Mouse (Mus musculus) lung, embryonic 16.5 days (tissue): ENCODE measurements around the gene Fndc3b. TPM values are rescaled to one million over a fixed set of nuclear protein-coding genes. Genes with fewer than 3 reads are reported as not detected.

Experiments
- ATAC-seq: fragments of 200-750 bp; cut with Nextera tagmentation; 2 replicates; pipeline ENCODE4 v1.8.0; 2017; ENCODE audit warnings: low read depth, mild to moderate bottlenecking, moderate library complexity
- H3K27ac ChIP-seq: fragments of 300-500 bp; sonication (generic); 2 replicates; pipeline ENCODE4 v1.5.1; 2014; ENCODE audit warnings: mild to moderate bottlenecking, control low read depth, low read length
- H3K27me3 ChIP-seq: fragments of 300-500 bp; sonication (generic); 2 replicates; pipeline ENCODE4 v1.6.1; 2014; ENCODE audit warnings: low read depth, low read length, mixed read lengths; ENCODE audit not compliant: control insufficient read depth, insufficient read depth
- H3K36me3 ChIP-seq: fragments of 300-500 bp; sonication (generic); 2 replicates; pipeline ENCODE4 v1.6.1; 2014; ENCODE audit warnings: low read length; ENCODE audit not compliant: control insufficient read depth, insufficient read depth
- H3K4me1 ChIP-seq: fragments of 300-500 bp; sonication (generic); replicated peaks from 2 replicates; pipeline ENCODE4 v1.6.1; 2014; ENCODE audit warnings: low read length, mixed read lengths; ENCODE audit not compliant: control insufficient read depth, insufficient read depth
- H3K4me2 ChIP-seq: fragments of 300-500 bp; sonication (generic); 2 replicates; pipeline ENCODE4 v1.6.1; 2014; ENCODE audit warnings: low read depth, low read length, control low read depth
- H3K4me3 ChIP-seq: fragments of 300-500 bp; sonication (generic); 2 replicates; pipeline ENCODE4 v1.5.1; 2014; ENCODE audit warnings: mild to moderate bottlenecking, low read length, control low read depth
- H3K9ac ChIP-seq: fragments of 300-500 bp; sonication (generic); 2 replicates; pipeline ENCODE4 v1.6.1; 2014; ENCODE audit warnings: low read length, control low read depth
- H3K9me3 ChIP-seq: fragments of 300-500 bp; sonication (generic); 2 replicates; pipeline ENCODE4 v1.6.1; 2016; ENCODE audit warnings: low read length; ENCODE audit not compliant: control insufficient read depth
- WGBS: fragments of 180-500 bp; shearing (Covaris S2); extraction: QIAGEN DNeasy Blood & Tissue Kit; methylation state at CpG from one replicate; pipeline ENCODE4 v1.1.7; 2014; 5-methylcytosine and 5-hydroxymethylcytosine counted together
- polyA plus RNA-seq: library from polyadenylated mRNA; unstranded; fragments of >200 nt; fragmentation: Nextera tagmentation; extraction: Ambion mirVana; gene quantifications from 2 replicates; pipeline ENCODE4 v1.2.1, GENCODE M21; 2015

The Fndc3b gene
- polyA plus RNA-seq, 1 experiment from 2014 or later, result 36.3 TPM

DNA sequence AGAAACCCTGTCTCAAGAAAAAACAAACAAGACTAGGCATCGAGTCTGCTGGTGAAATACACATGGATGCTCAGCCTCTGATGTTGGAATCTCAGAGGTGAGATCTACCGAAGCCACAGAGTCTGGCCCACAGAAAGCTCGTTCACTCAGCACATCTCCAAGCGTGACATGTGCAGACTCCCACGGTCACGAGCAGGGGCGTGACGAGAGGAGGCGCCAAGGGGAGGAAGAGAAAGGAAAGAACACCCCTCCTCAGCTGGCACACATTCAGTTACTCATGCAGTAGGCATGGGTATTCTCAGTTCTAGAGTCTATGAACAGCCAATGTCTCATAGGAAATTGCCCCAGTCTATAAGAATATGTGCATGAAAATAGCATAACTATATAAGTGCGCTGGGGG, 199.3 kb downstream of the Fndc3b start:
- H3K27me3 ChIP-seq, result no peaks in the 10 kb centered on the region
- no peak overlapping the region for H3K4me3 ChIP-seq
- no peak overlapping the region for H3K4me2 ChIP-seq
- no peaks in the 10 kb centered on the region for H3K9me3 ChIP-seq
- 65% methylated on average over 10 of the region's 10 CpGs for WGBS
- ATAC-seq, result no peak
- H3K4me1 ChIP-seq, result no peaks in the 10 kb centered on the region
- H3K36me3 ChIP-seq, result peaks cover 10% of the 10 kb centered on the region; the same call in 1 of the 2 replicates
- no peak overlapping the region for H3K9ac ChIP-seq
- H3K27ac ChIP-seq, result no peak overlapping the region

DNA sequence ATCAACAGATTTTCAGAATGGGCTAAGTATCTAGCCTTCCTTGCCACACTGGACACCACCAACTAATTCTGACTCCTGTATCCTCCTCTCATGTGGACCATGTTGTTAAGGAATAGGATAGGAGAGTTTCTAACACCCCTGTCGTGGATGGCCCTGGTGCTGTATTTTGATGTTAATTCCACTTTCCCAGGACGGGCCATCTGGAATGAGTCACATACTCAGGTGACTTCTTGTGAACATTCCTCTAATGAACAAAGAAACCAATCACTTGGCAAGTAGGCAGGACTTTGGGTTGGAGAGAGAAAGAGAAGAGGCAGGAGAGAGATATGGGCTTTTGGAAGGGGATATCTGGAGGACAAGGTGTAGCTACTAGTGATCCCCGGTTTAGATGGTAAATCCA, 204.2 kb downstream of the Fndc3b start:
- no peaks in the 10 kb centered on the region for H3K27me3 ChIP-seq
- peaks cover 21% of the 10 kb centered on the region for H3K36me3 ChIP-seq
- H3K4me3 ChIP-seq, result no peak overlapping the region
- H3K9ac ChIP-seq, result no peak overlapping the region
- H3K9me3 ChIP-seq, result no peaks in the 10 kb centered on the region
- no peak overlapping the region for H3K27ac ChIP-seq
- H3K4me2 ChIP-seq, result no peak overlapping the region
- no peak for ATAC-seq
- no peaks in the 10 kb centered on the region for H3K4me1 ChIP-seq
- WGBS, result 83% methylated on average over 3 of the region's 3 CpGs

DNA sequence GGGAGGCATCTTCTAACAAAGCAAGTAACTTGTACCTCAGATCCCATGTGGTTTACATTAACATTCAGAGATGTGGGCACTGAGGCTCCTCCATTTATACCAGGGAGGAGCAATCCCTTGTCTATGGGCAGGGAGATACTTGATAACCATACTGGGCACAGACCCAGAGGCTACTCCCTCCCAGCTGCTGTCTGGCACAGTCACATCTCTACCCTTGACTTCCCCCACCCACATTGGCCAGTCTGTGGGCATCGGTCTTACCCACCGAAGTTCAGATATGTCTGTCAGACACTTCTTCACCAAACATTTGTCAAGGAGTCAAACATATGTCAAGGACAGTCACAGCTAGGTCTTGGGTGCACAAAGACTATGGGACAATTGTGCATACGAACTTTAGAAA, 205.5 kb downstream of the Fndc3b start:
- no peak overlapping the region for H3K4me3 ChIP-seq
- H3K27ac ChIP-seq, result no peak overlapping the region
- H3K4me1 ChIP-seq, result no peaks in the 10 kb centered on the region
- no peak overlapping the region for H3K4me2 ChIP-seq
- H3K9ac ChIP-seq, result no peak overlapping the region
- no peak for ATAC-seq
- WGBS, result 83% methylated on average over 3 of the region's 3 CpGs
- no peaks in the 10 kb centered on the region for H3K9me3 ChIP-seq
- H3K36me3 ChIP-seq, result peaks cover 26% of the 10 kb centered on the region
- no peaks in the 10 kb centered on the region for H3K27me3 ChIP-seq

DNA sequence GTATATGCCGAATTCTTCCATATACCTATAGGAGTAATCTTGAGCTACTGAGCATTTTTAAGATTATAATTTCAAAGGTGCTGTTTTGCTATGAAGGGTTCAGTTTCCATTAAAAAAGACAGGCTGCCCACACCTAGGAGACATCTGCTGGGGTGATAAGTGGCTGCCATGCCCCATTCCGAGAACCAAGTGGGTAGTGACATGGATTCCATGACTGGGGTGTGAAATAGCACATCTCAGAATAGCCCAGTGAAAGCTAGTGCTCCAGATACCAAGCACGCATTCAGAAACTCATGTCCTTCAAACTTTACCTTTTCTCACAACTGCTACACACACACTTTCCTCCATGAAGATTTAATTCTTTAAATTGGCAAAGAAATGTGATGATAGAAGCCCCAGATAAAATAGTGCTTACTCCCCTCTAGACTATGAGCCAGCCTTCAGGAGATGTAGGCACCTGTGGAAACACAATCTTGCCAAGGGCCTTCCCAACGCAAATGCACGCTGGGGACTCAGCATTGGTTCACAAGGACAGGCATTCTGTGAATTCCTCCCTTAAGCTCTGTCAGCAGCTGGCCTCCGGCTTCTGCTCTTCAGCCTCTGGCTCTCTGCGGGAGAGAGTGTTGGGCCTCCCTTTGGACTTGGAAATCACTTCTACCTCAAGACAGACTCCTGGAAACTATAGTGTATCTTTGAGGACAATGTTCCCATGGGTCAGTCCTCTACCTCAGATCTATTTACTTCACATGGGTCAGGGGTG, 207.6 kb downstream of the Fndc3b start:
- ATAC-seq, result no peak
- Histone ChIP-seq H3K9ac (no peak overlapping the region), H3K4me3 (no peak overlapping the region), H3K36me3 (peaks cover 35% of the 10 kb centered on the region), H3K4me2 (no peak overlapping the region), H3K4me1 (no peaks in the 10 kb centered on the region), H3K9me3 (no peaks in the 10 kb centered on the region), H3K27me3 (no peaks in the 10 kb centered on the region), H3K27ac (no peak overlapping the region)
- 90% methylated on average over 7 of the region's 7 CpGs for WGBS

DNA sequence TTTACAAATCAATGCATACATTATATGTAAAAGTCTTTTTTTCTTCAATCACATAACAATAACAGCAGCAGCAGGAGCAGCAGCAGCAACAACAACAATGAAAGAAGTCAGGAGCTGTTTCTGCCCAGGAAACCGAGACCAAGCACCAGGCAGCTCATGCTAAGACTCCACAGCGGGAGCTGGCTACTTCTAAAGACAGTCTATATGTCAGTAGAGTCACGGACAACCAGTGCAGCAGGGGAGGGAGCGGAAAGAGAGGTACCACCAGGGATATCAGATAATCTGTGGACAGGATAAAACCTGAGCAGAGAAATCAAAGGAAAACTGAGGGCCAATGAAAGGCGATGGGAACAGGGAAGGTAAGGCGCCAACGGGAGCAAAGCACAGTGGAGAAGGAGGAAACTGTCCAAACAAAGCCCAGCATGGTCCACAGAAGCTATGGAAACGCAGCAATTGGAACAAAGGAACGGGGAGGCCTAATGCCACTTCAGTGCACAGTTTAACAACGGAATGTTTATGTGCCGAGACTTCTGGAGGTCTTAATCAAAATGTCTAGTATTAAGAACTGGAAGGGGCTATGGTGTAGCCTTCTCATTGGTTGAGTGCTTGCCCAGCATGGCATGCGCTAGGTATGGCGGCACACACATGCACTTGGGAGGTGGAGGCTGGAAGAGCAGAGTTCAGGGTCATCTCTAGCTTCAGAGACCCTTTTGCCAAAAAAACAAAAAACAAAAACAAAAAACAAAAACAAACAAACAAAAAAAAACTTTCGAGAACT, 215.6 kb downstream of the Fndc3b start:
- Histone ChIP-seq H3K9ac (no peak overlapping the region), H3K27me3 (no peaks in the 10 kb centered on the region), H3K27ac (no peak overlapping the region), H3K36me3 (peaks cover 31% of the 10 kb centered on the region), H3K9me3 (no peaks in the 10 kb centered on the region), H3K4me1 (no peaks in the 10 kb centered on the region), H3K4me2 (no peak overlapping the region), H3K4me3 (no peak overlapping the region)
- WGBS, result 82% methylated on average over 14 of the region's 14 CpGs
- ATAC-seq, result no peak

DNA sequence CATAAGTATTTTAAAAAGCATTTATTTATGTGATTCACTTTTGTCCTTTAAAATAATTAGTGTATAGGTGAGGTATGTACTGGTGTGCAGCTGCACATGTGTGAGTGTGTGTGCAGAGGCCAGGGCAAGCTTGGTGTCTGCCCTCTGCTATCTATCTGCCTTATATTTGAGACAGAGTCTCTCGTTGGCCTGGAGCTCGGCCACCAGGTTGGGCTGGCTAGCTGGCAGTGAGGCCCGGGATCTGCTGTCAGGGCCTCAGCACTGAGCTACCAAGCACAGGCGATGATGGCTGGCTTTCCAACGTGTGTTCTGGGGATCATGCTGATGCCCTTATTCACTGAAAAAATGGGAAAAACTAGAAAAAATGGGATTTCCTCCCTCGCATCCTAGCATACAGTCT, 216.4 kb downstream of the Fndc3b start:
- H3K9ac ChIP-seq, result no peak overlapping the region
- ATAC-seq, result no peak
- H3K27ac ChIP-seq, result no peak overlapping the region
- H3K4me1 ChIP-seq, result no peaks in the 10 kb centered on the region
- WGBS, result 76% methylated on average over 6 of the region's 6 CpGs
- H3K4me2 ChIP-seq, result no peak overlapping the region
- peaks cover 27% of the 10 kb centered on the region for H3K36me3 ChIP-seq
- no peak overlapping the region for H3K4me3 ChIP-seq
- no peaks in the 10 kb centered on the region for H3K27me3 ChIP-seq
- no peaks in the 10 kb centered on the region for H3K9me3 ChIP-seq

DNA sequence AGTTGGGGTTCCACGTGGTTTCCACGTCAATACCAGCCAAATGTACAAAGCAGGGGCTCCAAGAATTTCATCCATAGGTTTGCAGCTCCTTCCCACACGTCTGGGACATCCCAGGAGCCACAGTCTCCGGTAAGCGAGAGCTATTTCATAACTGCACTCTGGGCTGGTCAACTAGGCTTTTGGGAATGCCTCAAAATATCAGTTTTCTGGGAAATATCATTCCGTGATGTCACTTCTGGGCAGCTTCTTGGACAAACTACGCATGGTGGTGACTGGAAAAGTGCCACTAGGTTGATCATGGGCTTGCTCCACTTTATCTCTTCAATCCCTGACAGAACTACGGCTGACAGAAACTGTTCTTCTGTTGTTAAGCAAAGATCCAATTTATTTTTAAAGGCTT, 217.0 kb downstream of the Fndc3b start:
- no peak overlapping the region for H3K27ac ChIP-seq
- ATAC-seq, result no peak
- 88% methylated on average over 8 of the region's 8 CpGs for WGBS
- no peak overlapping the region for H3K9ac ChIP-seq
- H3K36me3 ChIP-seq, result peaks cover 26% of the 10 kb centered on the region
- no peak overlapping the region for H3K4me3 ChIP-seq
- H3K4me1 ChIP-seq, result no peaks in the 10 kb centered on the region
- no peaks in the 10 kb centered on the region for H3K27me3 ChIP-seq
- no peaks in the 10 kb centered on the region for H3K9me3 ChIP-seq
- no peak overlapping the region for H3K4me2 ChIP-seq

DNA sequence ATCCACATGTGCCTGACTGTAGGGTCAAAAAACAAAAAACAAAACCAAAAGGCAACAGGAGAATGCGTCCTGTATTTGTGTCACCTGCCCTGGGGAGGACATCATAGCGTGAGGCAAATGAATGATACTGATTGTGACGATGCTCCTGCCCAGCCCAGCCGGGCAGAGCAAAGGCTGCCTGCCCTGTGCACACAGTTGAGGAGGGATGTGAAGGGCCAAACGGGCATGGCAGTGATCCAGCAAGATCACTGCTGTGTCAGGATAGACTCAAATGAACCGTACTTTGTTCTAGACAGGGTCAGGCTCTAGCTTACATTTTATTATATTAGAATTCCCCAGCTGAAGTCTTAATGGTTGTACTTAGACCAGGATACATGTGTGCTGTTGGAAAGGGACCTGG, 219.3 kb downstream of the Fndc3b start:
- no peaks in the 10 kb centered on the region for H3K4me1 ChIP-seq
- no peak overlapping the region for H3K9ac ChIP-seq
- H3K4me3 ChIP-seq, result no peak overlapping the region
- 74% methylated on average over 6 of the region's 6 CpGs for WGBS
- peaks cover 23% of the 10 kb centered on the region for H3K36me3 ChIP-seq
- H3K27ac ChIP-seq, result no peak overlapping the region
- H3K27me3 ChIP-seq, result no peaks in the 10 kb centered on the region
- H3K4me2 ChIP-seq, result no peak overlapping the region
- ATAC-seq, result no peak
- no peaks in the 10 kb centered on the region for H3K9me3 ChIP-seq

DNA sequence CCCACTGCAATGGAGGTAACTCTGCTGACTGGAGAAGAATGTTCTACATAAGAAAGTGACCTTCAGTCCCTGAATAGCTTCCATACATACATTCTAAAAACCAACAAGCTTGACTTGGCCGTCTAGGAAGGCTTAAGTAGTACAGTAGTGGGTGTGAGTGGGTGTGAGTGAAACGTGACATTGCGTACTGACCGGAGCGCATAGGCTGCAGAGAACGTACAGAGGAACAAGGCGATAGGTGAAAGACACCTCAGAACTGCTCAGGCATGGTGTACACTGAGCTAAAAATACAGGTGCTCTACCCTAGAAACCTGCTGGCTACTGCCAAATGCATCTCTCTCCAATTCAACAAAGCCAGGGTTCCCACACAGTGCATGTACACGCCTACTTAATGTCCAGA, 219.7 kb downstream of the Fndc3b start:
- H3K36me3 ChIP-seq, result peaks cover 24% of the 10 kb centered on the region
- no peak overlapping the region for H3K27ac ChIP-seq

More for the DNA sequence above, 219.7 kb downstream of the Fndc3b start:
- Histone ChIP-seq H3K9me3 (no peaks in the 10 kb centered on the region), H3K4me3 (no peak overlapping the region), H3K4me1 (no peaks in the 10 kb centered on the region), H3K9ac (no peak overlapping the region), H3K4me2 (no peak overlapping the region), H3K27me3 (no peaks in the 10 kb centered on the region)
- no peak for ATAC-seq
- 76% methylated on average over 8 of the region's 8 CpGs for WGBS
